Mouse (Mus musculus) hindbrain, embryonic 12.5 days (tissue): ENCODE measurements around the gene Ak1. TPM values are rescaled to one million over a fixed set of nuclear protein-coding genes. Genes with fewer than 3 reads are reported as not detected.

ENCODE experiments used
- ATAC-seq: fragments of 200-750 bp; cut with Nextera tagmentation; 2 replicates; pipeline ENCODE4 v1.8.0; 2017; ENCODE audit warnings: moderate TSS enrichment; ENCODE audit not compliant: low FRiP score
- H3K27ac ChIP-seq: fragments of 300-500 bp; sonication (generic); 2 replicates; pipeline ENCODE4 v1.5.1; 2016; ENCODE audit warnings: mild to moderate bottlenecking
- H3K27me3 ChIP-seq: fragments of 300-500 bp; sonication (generic); 2 replicates; pipeline ENCODE4 v1.6.1; 2016; ENCODE audit warnings: mild to moderate bottlenecking
- H3K36me3 ChIP-seq: fragments of 300-500 bp; sonication (generic); 2 replicates; pipeline ENCODE4 v1.6.1; 2016; ENCODE audit warnings: mild to moderate bottlenecking
- H3K4me1 ChIP-seq: fragments of 300-500 bp; sonication (generic); 2 replicates; pipeline ENCODE4 v1.6.1; 2016
- H3K4me2 ChIP-seq: fragments of 300-500 bp; sonication (generic); replicated peaks from 2 replicates; pipeline ENCODE4 v1.6.1; 2016; ENCODE audit warnings: mild to moderate bottlenecking
- H3K4me3 ChIP-seq: fragments of 300-500 bp; sonication (generic); 2 replicates; pipeline ENCODE4 v1.5.1; 2016; ENCODE audit warnings: mild to moderate bottlenecking
- H3K9ac ChIP-seq: fragments of 300-500 bp; sonication (generic); 2 replicates; pipeline ENCODE4 v1.6.1; 2016; ENCODE audit warnings: mild to moderate bottlenecking, moderate library complexity
- H3K9me3 ChIP-seq: fragments of 300-500 bp; sonication (generic); replicated peaks from 2 replicates; pipeline ENCODE4 v1.6.1; 2016; ENCODE audit warnings: mild to moderate bottlenecking
- WGBS: fragments of 180-500 bp; shearing (Covaris S2); methylation state at CpG from one replicate; pipeline ENCODE4 v1.1.7; 2016; 5-methylcytosine and 5-hydroxymethylcytosine counted together
- polyA plus RNA-seq: library from polyadenylated mRNA; unstranded; fragments of >200 nt; fragmentation: Nextera tagmentation; extraction: Ambion mirVana; gene quantifications from 2 replicates; pipeline ENCODE4 v1.2.1, GENCODE M21; 2016

Gene Ak1
- 40.4 and 43.2 TPM in 2 replicates for polyA plus RNA-seq

DNA sequence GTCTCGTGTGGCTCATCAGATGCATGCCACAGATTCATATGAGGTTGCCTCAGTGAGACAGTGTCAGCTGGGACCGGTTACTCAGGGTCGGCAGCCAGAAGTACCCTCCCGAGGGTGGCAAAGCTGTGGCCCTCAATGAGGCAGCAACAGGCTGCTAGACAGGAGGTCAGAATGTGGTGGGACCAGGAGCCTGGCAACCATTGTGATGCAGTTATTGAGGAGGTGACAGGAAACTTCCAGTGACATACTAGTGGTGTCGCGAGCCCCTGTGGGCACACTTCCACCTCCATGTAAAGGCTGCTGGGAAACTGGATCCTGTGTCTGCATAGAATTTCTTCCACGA is at the start of gene Ak1:
Gene Ak1, plus strand, starts transcription at position 242 of the 343 bp plus-strand sequence.
- H3K36me3 ChIP-seq: peaks cover 4% of the 10 kb centered on the region
- no peak within 1 kb of the TSS; the same call in 1 of the 2 replicates for H3K4me2 ChIP-seq
- peaks cover 66% of the 10 kb centered on the region for H3K4me1 ChIP-seq
- no peaks in the 10 kb centered on the region for H3K9me3 ChIP-seq
- H3K27me3 ChIP-seq: no peaks in the 10 kb centered on the region
- 33% methylated on average over 7 of the region's 7 CpGs for WGBS
- ATAC-seq: no peak
- no peak within 1 kb of the TSS for H3K9ac ChIP-seq
- peak within 1 kb of the TSS; percentile 69 for H3K27ac ChIP-seq
- no peak within 1 kb of the TSS for H3K4me3 ChIP-seq

DNA sequence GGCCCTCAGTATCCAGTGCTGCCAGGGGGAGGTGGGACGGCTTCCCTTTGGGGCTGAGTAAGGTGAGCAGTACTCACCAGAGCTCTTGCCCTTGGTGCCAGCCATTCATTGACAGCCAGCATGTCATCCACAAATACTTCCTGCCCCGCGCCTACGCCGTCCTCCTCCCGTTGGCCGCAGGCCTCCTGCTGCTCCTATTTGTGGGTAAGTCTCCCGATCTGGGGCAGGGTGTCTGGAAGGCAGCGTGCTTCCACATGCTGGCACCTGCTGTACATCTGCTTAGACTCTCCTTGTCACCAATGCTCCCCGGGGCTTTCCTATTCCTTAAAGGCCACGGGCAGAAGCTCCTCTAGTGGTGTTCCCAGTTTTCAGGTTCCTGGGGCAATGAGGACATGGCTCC is 49.4 kb upstream of the Ak1 start:
- Histone ChIP-seq H3K9me3 (no peaks in the 10 kb centered on the region), H3K36me3 (peaks cover 27% of the 10 kb centered on the region), H3K9ac (no peak overlapping the region), H3K27me3 (peaks cover 6% of the 10 kb centered on the region; the same call in 1 of the 2 replicates), H3K4me3 (no peak overlapping the region), H3K27ac (no peak overlapping the region), H3K4me2 (peak overlapping the region; percentile 95; the same call in 1 of the 2 replicates), H3K4me1 (peaks cover 25% of the 10 kb centered on the region)
- 91% methylated on average over 11 of the region's 11 CpGs for WGBS
- ATAC-seq: no peak

DNA sequence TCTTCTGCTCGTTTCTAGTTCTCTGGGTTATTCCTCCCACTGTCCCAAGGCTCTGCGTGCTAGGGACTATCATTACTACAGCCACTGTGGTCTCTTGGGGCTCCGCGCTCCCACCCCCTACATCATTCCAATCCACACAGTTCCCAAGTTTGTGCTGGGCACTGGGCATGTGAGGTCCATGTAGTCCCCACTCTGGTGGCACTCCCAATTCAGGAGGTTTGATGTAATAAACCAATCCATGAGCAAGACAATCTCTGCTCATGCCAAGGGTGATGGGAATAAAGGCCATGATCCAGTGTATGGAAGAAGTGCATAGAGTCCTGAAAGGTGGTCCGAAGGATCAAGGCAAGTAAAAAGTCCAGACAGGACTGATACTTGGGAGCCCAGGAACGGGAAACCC is 47.1 kb upstream of the Ak1 start, which contains the start of gene Pip5kl1:
Gene Pip5kl1, plus strand, starts transcription at position 301 of the 400 bp plus-strand sequence.
- Histone ChIP-seq H3K27ac (no peak within 1 kb of the TSS), H3K4me3 (peak within 1 kb of the TSS; percentile 51), H3K27me3 (peaks cover 27% of the 10 kb centered on the region), H3K4me2 (peak within 1 kb of the TSS; percentile 100), H3K36me3 (peaks cover 10% of the 10 kb centered on the region), H3K4me1 (peaks cover 25% of the 10 kb centered on the region), H3K9ac (peak within 1 kb of the TSS; percentile 64), H3K9me3 (no peaks in the 10 kb centered on the region)
- 85% methylated on average over 6 of the region's 6 CpGs for WGBS
- ATAC-seq: no peak

DNA sequence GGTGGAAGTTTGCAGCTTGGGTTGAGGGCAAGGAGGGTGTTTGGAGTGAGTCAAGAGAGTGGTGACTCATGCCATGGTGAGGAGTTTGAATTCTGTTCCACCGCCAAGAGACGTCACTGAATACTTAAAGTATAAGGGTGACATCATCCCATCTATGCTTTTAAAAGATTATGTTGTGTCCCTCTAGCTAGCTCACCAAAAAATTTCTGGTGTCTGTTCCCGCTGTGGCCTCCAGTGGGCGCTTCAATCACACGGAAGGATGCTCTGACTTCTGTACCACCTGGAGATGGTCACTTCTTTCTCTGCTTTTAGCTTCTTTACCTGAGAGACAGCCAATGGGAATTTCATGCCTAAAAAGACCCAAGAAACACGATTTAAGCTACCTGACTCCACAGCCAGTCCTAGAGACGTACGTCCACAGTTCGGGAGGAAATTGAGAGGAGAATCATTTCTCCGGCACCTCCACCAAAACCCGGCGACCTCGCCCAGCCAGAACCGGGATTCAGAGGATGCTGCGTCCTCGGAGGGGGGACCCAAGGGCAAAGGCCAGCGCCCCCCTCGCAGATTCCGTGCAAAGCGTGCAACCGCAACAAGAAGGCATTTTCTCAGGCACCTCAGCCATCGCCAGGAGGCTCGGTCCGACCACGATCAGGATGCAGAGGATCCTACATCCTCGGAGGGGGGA is 46.5 kb upstream of the Ak1 start:
- Histone ChIP-seq H3K4me2 (peak overlapping the region; percentile 100), H3K36me3 (peaks cover 10% of the 10 kb centered on the region), H3K27ac (no peak overlapping the region), H3K4me1 (peaks cover 25% of the 10 kb centered on the region), H3K4me3 (peak overlapping the region; percentile 51), H3K9me3 (no peaks in the 10 kb centered on the region), H3K9ac (peak overlapping the region; percentile 64), H3K27me3 (peaks cover 32% of the 10 kb centered on the region)
- 1% methylated on average over 26 of the region's 26 CpGs for WGBS
- no peak for ATAC-seq

DNA sequence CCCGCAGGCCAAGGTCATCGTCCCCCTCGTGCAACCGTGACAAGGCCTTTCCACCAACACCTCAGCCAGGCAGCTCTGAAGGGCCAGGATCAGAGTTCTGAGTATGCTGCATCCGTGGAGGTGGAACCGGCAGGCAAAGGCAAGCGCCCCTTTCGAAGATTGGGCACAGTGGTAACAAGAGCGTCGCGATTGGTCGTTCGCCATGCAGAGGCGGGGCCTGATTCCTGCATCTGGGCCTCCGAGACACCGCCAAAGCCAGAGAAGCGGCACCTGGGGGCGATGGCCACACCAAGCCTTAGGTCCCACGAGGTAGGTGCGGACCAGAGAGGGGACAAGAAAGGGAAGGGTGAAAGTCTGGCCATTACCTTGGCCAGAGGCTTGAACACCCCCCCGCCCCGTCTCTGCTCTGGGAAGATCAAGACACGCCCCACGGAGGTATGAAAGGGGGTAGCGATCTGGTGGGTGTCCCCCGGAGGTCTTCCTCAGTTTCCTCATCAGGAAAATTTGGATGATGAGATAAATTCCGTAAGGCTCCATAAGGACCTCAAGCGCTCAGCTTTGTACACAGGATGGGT is 45.9 kb upstream of the Ak1 start, which contains the start of gene 9430097D07Rik:
Gene 9430097D07Rik, minus strand, starts transcription at position 99 of the 575 bp plus-strand sequence.
- no peak within 1 kb of the TSS for H3K27ac ChIP-seq

DNA sequence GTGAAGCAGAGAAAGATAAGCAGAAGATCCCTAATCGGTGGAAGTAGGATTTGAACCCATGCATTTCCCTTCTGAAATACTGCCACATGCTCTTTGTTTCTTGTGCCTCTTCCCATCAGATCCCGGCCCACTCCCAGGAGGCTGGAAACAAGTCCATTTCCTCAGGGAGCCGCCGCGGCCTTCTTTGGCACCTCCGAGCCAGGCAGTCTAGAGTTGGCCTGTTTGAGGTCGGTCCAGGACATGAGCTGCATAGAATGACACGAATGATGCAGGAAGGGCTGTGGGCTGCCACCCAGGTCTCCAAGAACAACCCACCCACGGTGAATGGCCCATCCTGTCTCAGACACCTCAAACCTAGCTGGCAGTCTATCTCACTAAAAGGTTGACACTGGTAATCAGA is 45.0 kb upstream of the Ak1 start:
- Histone ChIP-seq H3K9ac (no peak overlapping the region), H3K4me3 (no peak overlapping the region), H3K9me3 (no peaks in the 10 kb centered on the region), H3K36me3 (peaks cover 10% of the 10 kb centered on the region), H3K4me2 (no peak overlapping the region; the same call in 1 of the 2 replicates), H3K27ac (no peak overlapping the region), H3K27me3 (peaks cover 42% of the 10 kb centered on the region), H3K4me1 (peaks cover 21% of the 10 kb centered on the region)
- no peak for ATAC-seq
- WGBS: 88% methylated on average over 9 of the region's 9 CpGs

More for the DNA sequence above, 45.9 kb upstream of the Ak1 start, which contains the start of gene 9430097D07Rik:
- H3K4me1 ChIP-seq: peaks cover 25% of the 10 kb centered on the region
- peaks cover 37% of the 10 kb centered on the region for H3K27me3 ChIP-seq
- H3K4me2 ChIP-seq: peak within 1 kb of the TSS; percentile 100
- peaks cover 10% of the 10 kb centered on the region for H3K36me3 ChIP-seq
- peak within 1 kb of the TSS; percentile 51 for H3K4me3 ChIP-seq
- no peaks in the 10 kb centered on the region for H3K9me3 ChIP-seq
- H3K9ac ChIP-seq: peak within 1 kb of the TSS; percentile 64
- 5% methylated on average over 28 of the region's 28 CpGs for WGBS
- peak; percentile 66 for ATAC-seq

DNA sequence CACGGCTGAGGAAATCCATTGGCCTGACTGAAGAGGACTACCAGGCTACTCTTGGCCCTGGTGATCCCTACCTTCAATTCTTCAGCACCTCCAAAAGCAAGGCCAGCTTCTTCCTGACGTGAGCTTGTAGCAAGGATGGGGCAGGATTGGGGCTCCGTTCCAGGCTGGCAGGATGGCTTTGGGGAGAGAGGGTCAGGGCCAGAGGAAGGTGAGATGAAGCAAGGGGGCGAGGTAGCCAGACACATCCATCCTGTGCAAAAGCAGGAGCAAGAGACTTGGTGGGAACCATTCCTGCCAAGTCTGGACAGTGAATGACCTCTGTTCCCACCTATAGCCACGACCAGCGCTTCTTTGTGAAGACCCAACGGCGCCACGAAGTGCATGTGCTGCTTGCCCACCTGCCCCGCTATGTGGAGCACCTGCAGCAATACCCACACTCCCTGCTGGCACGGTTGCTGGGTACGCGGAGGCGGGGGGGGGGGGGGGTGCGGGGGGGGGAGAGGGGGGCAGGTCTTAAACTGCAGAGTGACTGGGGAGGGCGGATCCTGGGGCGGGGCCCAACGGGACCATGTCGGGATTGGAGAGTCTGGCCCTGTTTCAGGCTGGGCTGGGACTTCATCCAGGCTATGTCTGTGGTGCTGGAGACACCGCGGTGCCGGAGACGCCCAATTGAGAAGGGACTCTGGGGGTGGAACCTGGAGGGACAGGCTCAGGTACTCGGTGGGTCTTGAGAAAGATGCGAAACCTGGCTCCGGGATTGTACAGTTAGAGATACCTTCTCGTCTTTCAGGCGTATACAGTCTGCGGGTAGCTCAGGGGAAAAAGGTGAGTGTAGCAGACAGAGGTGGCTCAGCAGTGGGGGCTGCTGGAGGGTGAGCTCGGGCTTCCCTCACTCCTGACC is 43.2 kb upstream of the Ak1 start:
- peaks cover 2% of the 10 kb centered on the region; the same call in 1 of the 2 replicates for H3K36me3 ChIP-seq
- peaks cover 52% of the 10 kb centered on the region for H3K27me3 ChIP-seq
- no peak for ATAC-seq
- peaks cover 17% of the 10 kb centered on the region for H3K4me1 ChIP-seq
- no peak overlapping the region for H3K4me3 ChIP-seq
- H3K9me3 ChIP-seq: no peaks in the 10 kb centered on the region
- H3K4me2 ChIP-seq: no peak overlapping the region
- WGBS: 43% methylated on average over 25 of the region's 30 CpGs
- H3K9ac ChIP-seq: no peak overlapping the region
- no peak overlapping the region for H3K27ac ChIP-seq

DNA sequence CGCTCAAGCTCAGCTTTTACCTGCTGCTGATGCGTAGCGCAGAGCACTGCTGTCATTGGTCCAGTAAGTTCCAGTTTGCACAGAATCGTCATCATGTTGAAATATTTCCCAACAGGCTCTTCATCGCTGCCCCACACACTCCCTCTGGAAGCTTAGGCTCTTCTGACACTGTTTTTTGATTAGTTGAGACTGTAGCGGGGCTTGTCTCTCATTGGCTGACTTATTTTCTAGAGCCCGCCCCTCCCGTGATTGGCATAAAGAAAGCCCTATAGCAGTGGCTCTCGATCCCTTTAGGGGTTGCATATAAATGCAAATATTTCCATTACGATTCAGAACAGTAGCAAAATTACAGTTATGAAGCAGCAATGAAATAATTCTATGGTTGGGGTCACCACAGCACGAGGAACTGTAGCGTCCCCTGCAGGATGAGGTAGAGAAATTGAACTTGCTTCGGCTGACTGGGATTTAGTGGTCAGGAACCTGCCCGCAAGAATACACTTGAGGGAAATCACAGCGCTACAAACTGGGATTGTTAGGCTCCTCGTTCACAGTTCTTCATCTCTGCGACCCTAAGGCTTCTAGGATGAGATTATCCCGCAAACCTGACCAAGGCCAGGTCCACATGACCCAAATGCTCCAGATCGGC is 40.0 kb upstream of the Ak1 start:
- Histone ChIP-seq H3K4me2 (peak overlapping the region; percentile 37), H3K4me1 (peaks cover 6% of the 10 kb centered on the region), H3K36me3 (no peaks in the 10 kb centered on the region), H3K9me3 (no peaks in the 10 kb centered on the region), H3K4me3 (peak overlapping the region; percentile 20; the same call in 1 of the 2 replicates), H3K9ac (no peak overlapping the region), H3K27ac (0 out of 2 replicates have a peak overlapping the region, but pooled peaks have one; percentile 23), H3K27me3 (peaks cover 45% of the 10 kb centered on the region)
- 32% methylated on average over 19 of the region's 19 CpGs for WGBS
- ATAC-seq: peak; percentile 55; the same call in 1 of the 2 replicates

DNA sequence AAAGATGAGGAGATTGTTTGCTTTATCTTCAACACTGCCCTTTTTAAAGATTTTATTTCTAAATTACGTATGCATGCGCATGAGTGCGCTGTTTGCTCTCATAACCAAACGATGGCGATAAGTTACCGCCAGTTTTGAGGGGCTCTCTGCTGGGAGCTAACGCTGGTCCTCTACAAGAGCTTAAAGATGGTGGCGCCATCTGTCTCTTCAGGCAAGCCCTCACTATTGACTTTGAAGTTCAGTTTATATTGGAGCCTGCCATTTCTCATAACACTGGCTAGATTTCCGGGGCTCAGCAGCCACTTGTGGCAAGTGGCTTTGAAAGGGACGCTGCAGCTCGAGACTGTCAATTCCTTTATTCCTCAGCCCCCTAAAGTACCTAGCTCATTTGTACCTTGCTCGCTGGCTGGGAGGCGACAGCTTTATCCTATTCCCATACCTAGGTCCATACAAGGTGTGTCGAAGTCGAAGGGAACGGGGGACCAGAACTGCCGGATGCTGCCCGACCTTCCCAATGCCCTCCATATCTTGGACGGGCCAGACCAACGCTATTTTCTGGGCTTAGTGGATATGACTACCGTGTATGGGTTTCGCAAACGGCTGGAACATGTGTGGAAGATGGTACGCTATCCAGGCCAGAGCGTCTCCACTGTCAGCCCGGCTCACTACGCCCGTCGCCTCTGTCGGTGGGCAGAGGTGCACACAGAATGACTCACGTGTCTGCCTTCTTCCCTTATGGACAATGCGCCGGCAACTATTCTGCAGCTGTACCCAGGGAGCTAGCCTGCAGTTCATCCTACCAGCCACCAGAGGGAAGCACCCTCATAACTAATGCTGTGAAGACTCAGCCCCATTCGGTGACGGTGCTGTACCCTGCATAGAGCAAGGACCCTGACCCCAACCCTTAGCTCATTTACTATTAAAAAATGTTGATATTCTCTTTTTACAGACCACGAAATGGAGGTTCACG is 38.4 kb upstream of the Ak1 start:
- no peak overlapping the region; the same call in 1 of the 2 replicates for H3K9ac ChIP-seq
- H3K4me3 ChIP-seq: peak overlapping the region; percentile 18; the same call in 1 of the 2 replicates
- H3K9me3 ChIP-seq: no peaks in the 10 kb centered on the region
- peak overlapping the region; percentile 54 for H3K4me2 ChIP-seq
- peak; percentile 69 for ATAC-seq
- H3K36me3 ChIP-seq: no peaks in the 10 kb centered on the region
- H3K27ac ChIP-seq: no peak overlapping the region; the same call in 1 of the 2 replicates
- H3K27me3 ChIP-seq: peaks cover 38% of the 10 kb centered on the region
- peaks cover 14% of the 10 kb centered on the region for H3K4me1 ChIP-seq
- 15% methylated on average over 37 of the region's 37 CpGs for WGBS

DNA sequence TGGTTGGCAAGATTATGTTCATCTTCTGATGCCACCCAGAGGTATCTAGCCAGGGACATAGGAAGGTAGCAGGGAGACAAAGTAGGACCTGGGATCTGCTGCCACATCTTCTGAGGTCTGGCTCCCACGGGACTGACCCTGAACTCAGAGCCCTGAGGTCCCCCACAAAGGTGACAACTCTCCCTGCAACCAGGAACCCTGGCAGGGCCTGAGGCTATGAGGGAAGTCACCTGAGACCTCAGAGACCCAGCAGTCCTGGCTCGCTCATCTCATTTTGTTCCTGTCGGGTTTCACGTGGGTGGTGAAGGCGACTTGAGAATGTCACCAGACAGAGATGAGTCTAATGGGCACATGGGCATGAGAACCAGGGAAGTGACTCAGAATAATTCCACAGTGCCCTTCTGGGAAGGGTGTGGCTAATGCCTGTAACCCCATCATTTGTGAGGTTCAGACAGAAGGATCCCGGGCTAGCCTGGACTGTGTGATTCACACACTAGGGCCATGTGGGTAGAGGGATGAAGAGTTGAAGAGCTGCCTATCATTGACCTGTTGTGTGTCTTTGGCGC is 36.3 kb upstream of the Ak1 start:
- Histone ChIP-seq H3K27ac (no peak overlapping the region), H3K4me1 (peaks cover 20% of the 10 kb centered on the region), H3K4me2 (no peak overlapping the region), H3K36me3 (no peaks in the 10 kb centered on the region), H3K9ac (no peak overlapping the region), H3K9me3 (no peaks in the 10 kb centered on the region), H3K4me3 (no peak overlapping the region), H3K27me3 (peaks cover 19% of the 10 kb centered on the region)
- 80% methylated on average over 7 of the region's 7 CpGs for WGBS
- ATAC-seq: no peak
